Mouse (Mus musculus) neural tube, embryonic 11.5 days (tissue): Measurements from ENCODE around the gene Cend1. TPM values are rescaled to one million over a fixed set of nuclear protein-coding genes. Genes with fewer than 3 reads are reported as not detected.
A peak's percentile ranks its signal among the peaks of the same experiment; 100 is the strongest.
"Not testable (repeated sequence)": the region's sequence is repeated elsewhere in the genome, so short reads cannot be mapped to it uniquely, and the experiment has no call there.

Experiments
- ATAC-seq: fragments of 200-750 bp; cut with Nextera tagmentation; 2 replicates; pipeline ENCODE4 v1.8.0; 2017; ENCODE audit warnings: moderate number of reproducible peaks, mild to moderate bottlenecking, moderate TSS enrichment, moderate library complexity; ENCODE audit not compliant: insufficient read depth, low FRiP score, low TSS enrichment
- DNase-seq: peaks from one replicate; pipeline ENCODE4 v3.0.0-alpha.2; 2015; ENCODE audit warnings: low spot score
- H3K27ac ChIP-seq: fragments of 300-500 bp; sonication (generic); 2 replicates; pipeline ENCODE4 v1.5.1; 2014; ENCODE audit warnings: low read depth, mild to moderate bottlenecking, low read length
- H3K27me3 ChIP-seq: fragments of 300-500 bp; sonication (generic); 2 replicates; pipeline ENCODE4 v1.6.1; 2014; ENCODE audit warnings: mild to moderate bottlenecking, low read length, mixed read lengths; ENCODE audit not compliant: control insufficient read depth, insufficient read depth
- H3K36me3 ChIP-seq: fragments of 300-500 bp; sonication (generic); 2 replicates; pipeline ENCODE4 v1.6.1; 2014; ENCODE audit warnings: mild to moderate bottlenecking, low read length, moderate library complexity, mixed read lengths; ENCODE audit not compliant: control insufficient read depth, insufficient read depth
- H3K4me1 ChIP-seq: fragments of 300-500 bp; sonication (generic); 2 replicates; pipeline ENCODE4 v1.6.1; 2014; ENCODE audit warnings: low read length, mixed read lengths; ENCODE audit not compliant: control insufficient read depth, insufficient read depth
- H3K4me2 ChIP-seq: fragments of 300-500 bp; sonication (generic); 2 replicates; pipeline ENCODE4 v1.6.1; 2014; ENCODE audit warnings: low read depth, mild to moderate bottlenecking, moderate library complexity
- H3K4me3 ChIP-seq: fragments of 300-500 bp; sonication (generic); 2 replicates; pipeline ENCODE4 v1.5.1; 2014; ENCODE audit warnings: low read depth, low read length
- H3K9ac ChIP-seq: fragments of 300-500 bp; sonication (generic); 2 replicates; pipeline ENCODE4 v1.6.1; 2014; ENCODE audit warnings: mild to moderate bottlenecking, low read length
- H3K9me3 ChIP-seq: fragments of 300-500 bp; sonication (generic); 2 replicates; pipeline ENCODE4 v1.6.1; 2016; ENCODE audit warnings: low read length; ENCODE audit not compliant: control insufficient read depth
- WGBS: fragments of 180-500 bp; shearing (Covaris S2); extraction: QIAGEN DNeasy Blood & Tissue Kit; methylation state at CpG from one replicate; pipeline ENCODE4 v1.1.7; 2014; 5-methylcytosine and 5-hydroxymethylcytosine counted together
- polyA plus RNA-seq: library from polyadenylated mRNA; unstranded; fragments of >200 nt; fragmentation: Nextera tagmentation; extraction: Ambion mirVana; gene quantifications from 2 replicates; pipeline ENCODE4 v1.2.1, GENCODE M21; 2014

Cend1 gene
- polyA plus RNA-seq, 1 experiment from 2014 or later, result 13.9 TPM

DNA sequence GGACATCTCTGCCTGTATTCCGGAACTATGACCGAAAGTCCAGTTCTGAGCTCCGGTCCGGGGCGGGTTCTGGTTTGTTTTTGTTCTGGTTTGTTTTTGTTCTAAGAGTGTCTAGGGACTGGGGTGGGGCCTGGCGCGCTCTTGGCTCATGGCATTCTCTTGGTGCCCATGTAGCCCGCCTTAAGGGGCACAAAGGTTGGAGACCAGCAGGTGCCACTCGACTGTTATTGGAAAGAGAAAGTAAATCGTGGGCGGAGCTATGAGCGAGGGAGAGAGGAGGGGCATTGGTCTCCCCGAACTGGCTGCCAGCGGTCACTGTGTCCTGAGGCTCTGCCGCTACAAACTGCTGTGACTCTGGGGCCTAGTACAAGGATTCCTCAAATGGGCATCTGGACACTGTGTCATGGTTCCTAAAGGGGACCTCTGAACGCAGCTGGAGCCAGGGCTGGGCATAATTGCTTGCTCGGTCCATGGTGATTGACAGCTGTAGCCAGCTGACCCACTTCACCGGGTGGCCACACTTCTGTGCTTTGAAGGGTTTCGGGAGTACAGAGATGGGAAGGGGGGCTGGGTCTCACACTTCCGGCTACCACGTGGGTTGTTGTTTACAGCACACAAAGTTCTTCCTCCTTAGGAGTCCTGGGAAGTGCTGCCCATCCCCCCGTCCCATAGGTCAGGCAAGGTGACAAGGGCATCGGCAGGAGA lies 26.5 kb upstream of the Cend1 start:
- Histone ChIP-seq H3K9ac (peak overlapping the region; percentile 62), H3K4me2 (peak overlapping the region; percentile 66), H3K36me3 (peaks cover 5% of the 10 kb centered on the region), H3K27me3 (peaks cover 11% of the 10 kb centered on the region), H3K4me3 (peak overlapping the region; percentile 46), H3K4me1 (peaks cover 6% of the 10 kb centered on the region), H3K9me3 (no peaks in the 10 kb centered on the region), H3K27ac (peak overlapping the region; percentile 67; the same call in 1 of the 2 replicates)
- 2% methylated on average over 23 of the region's 23 CpGs for WGBS
- DNase-seq (peak; percentile 47), ATAC-seq (peak; percentile 17; the same call in 1 of the 2 replicates)

DNA sequence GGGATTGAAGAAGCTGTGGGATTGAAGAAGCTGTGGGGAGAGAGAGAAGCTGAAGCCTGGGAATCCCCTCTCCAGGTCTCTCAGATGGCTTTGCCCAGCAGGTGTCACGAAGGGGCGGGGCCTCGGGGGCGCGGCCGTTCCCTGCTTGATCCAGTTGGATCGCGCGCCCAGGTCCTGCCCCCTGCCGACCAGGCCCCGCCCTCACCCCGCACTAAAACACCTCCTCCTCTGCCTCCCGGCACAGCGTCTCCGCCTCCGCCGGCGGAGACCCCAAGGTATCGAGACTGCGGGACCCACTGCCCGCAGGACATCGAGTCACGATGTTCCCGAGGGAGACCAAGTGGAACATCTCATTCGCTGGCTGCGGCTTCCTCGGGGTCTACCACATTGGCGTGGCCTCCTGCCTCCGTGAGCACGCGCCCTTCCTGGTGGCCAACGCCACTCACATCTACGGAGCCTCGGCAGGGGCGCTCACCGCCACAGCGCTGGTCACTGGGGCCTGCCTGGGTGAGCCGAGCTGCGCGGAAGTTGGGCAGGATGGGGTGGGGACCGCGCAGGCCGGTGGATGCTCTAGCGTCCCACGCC lies 25.8 kb upstream of the Cend1 start, which contains the start of gene Pnpla2:
Gene Pnpla2, plus strand, starts transcription at position 232 of the 585 bp plus-strand sequence.
- peak within 1 kb of the TSS; percentile 46 for H3K4me3 ChIP-seq
- peak; percentile 92 for DNase-seq
- ATAC-seq, result peak; percentile 80
- under 1% methylated on average over 45 of the region's 45 CpGs for WGBS
- H3K27me3 ChIP-seq, result peaks cover 4% of the 10 kb centered on the region; the same call in 1 of the 2 replicates
- H3K9me3 ChIP-seq, result no peaks in the 10 kb centered on the region
- H3K27ac ChIP-seq, result peak within 1 kb of the TSS; percentile 67; the same call in 1 of the 2 replicates
- peak within 1 kb of the TSS; percentile 62 for H3K9ac ChIP-seq
- H3K4me2 ChIP-seq, result peak within 1 kb of the TSS; percentile 66
- H3K4me1 ChIP-seq, result peaks cover 6% of the 10 kb centered on the region
- H3K36me3 ChIP-seq, result peaks cover 5% of the 10 kb centered on the region

DNA sequence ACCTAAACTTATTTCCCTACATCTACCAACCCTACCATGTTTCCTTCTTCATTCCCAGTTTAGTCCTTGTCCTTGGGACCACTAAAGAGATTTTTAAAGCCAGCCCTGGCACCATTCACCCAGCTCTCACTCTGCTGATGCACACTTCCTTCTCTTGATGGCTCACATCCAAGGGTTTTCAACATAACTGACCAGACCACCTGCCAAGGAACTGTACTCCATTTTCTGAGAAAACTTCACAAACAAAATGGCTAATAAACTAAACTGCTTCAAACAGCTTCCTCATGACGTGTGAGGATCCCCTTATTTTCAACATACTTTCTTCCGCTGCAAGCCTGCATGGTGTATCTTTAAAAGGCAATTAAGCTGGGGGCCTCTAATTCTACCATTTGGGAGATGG lies 24.3 kb upstream of the Cend1 start:
- no peak overlapping the region for H3K27ac ChIP-seq
- no peak overlapping the region for H3K4me3 ChIP-seq
- H3K9ac ChIP-seq, result no peak overlapping the region
- DNase-seq, result no peak
- ATAC-seq, result no peak
- H3K4me1 ChIP-seq, result peaks cover 9% of the 10 kb centered on the region
- H3K9me3 ChIP-seq, result no peaks in the 10 kb centered on the region
- no peak overlapping the region for H3K4me2 ChIP-seq
- WGBS, result 79% methylated on average over 2 of the region's 2 CpGs
- peaks cover 9% of the 10 kb centered on the region for H3K36me3 ChIP-seq
- H3K27me3 ChIP-seq, result no peaks in the 10 kb centered on the region

DNA sequence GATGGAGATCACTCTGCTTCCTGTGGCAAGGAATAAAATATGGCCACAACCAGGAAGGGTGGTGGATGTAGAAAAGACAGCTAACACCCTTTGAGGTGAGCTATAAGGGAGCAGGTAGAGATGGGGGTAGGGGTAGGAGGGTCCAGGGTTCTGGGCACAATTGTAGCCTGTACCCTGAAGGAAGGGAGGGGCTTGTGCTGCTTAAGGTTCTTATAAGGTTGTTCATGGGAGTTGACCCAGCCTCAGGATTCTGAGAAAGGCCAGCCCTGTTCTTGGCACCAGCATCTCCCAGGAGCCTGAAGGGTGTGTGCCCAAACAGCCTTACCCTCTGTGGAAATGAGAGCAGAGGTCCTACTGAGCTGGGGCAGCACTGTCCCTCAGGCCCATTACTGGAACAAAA lies 22.6 kb upstream of the Cend1 start:
- ATAC-seq, result no peak
- Histone ChIP-seq H3K9me3 (no peaks in the 10 kb centered on the region), H3K27ac (no peak overlapping the region), H3K9ac (no peak overlapping the region), H3K4me3 (no peak overlapping the region), H3K36me3 (peaks cover 11% of the 10 kb centered on the region), H3K4me1 (peaks cover 15% of the 10 kb centered on the region), H3K4me2 (no peak overlapping the region), H3K27me3 (no peaks in the 10 kb centered on the region)
- no peak for DNase-seq

DNA sequence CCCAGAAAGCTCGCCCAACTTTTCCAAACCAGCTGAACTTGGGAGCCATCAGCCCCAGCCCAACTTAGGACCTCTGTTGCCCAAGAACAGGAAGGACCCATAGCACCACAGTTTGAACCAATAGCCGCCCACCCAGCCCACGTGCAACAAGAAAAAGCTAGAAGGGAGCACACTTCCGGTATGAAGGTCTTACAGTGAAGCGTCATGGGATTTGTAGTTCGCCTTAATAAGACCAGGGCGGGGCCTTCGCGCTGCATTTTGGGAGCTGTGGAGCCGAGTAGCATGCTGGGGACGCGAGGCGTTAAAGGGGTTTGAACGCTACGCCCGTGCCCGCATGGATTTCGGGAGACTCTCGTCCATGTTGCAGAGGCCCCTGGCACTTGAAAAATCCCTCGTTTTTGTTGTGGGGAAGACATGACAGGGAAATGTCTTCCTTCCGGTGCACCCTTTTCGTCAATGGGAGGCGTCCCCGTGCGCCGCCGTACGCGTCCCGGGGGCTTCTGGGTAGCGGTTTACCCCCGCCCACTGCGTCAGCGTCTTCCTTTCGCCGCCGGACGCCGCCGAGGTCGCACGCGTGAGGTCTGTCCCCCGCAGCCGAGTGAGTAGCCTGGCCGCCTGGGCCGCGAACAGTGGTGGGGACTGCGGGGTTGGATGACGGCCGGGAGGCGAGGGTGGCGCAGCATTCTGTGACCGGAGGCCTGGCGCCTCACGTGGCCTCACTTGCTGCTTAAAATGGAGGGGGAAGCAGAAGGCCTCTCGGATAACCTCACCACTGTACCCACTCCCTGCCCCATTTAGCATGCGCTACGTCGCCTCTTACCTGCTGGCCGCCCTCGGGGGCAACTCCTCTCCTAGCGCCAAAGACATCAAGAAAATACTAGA lies 18.1 kb upstream of the Cend1 start, which contains the start of gene Rplp2:
Gene Rplp2, plus strand, starts transcription at position 261 of the 882 bp plus-strand sequence.
- Histone ChIP-seq H3K4me1 (peaks cover 19% of the 10 kb centered on the region), H3K9me3 (no peaks in the 10 kb centered on the region), H3K27ac (peak within 1 kb of the TSS; percentile 77), H3K4me3 (peak within 1 kb of the TSS; percentile 85), H3K36me3 (peaks cover 11% of the 10 kb centered on the region), H3K27me3 (no peaks in the 10 kb centered on the region), H3K9ac (peak within 1 kb of the TSS; percentile 85), H3K4me2 (peak within 1 kb of the TSS; percentile 79)
- DNase-seq (peak; percentile 94), ATAC-seq (peak; percentile 89)
- under 1% methylated on average over 63 of the region's 63 CpGs for WGBS

DNA sequence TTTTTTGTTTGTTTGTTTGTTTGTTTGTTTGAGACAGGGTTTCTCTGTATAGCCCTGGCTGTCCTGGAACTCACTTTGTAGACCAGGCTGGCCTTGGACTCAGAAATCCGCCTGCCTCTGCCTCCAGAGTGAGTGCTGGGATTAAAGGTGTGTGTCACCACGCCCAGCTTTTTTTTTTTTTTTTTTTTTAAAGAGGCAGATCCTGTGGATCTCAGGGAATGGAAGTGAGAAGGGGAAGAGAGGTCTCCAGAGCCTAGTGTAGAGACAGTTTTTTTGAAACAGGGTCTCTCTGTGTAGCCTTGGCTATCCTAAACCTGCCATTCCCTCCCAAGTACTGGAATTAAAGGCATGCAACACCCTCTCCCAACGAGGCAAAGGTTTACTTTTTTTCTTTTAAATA lies 17.1 kb upstream of the Cend1 start:
- ATAC-seq, H3K4me2 ChIP-seq, H3K36me3 ChIP-seq, H3K9ac ChIP-seq, DNase-seq, H3K9me3 ChIP-seq, H3K27me3 ChIP-seq, H3K4me3 ChIP-seq, H3K27ac ChIP-seq: not testable (repeated sequence)
- peaks cover 22% of the 10 kb centered on the region for H3K4me1 ChIP-seq
- 85% methylated on average over 3 of the region's 3 CpGs for WGBS

DNA sequence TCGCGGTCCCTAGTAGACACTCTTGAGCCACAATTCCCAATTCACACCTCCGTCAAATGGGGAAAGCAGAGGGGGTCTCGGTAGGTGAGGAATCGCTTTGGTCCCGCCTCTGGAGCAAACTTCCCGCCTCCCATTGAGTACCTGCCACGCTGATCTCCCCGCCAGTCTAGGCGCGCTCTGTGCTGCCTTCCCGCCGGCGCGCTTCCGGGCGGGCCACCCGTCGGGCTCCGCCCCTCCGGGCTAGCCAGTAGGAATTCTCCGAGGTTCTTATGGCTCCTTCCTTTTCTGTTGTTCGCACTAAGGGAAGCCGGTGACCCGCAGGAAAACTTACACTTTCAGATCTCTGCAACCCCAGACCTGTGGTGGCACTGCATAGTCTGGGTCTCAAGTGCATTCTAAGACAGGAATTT lies 14.5 kb upstream of the Cend1 start, which contains the start of gene Pidd1:
Gene Pidd1, minus strand, starts transcription at position 198 of the 410 bp plus-strand sequence.
- H3K27me3 ChIP-seq, result no peaks in the 10 kb centered on the region
- peaks cover 6% of the 10 kb centered on the region; the same call in 1 of the 2 replicates for H3K36me3 ChIP-seq
- WGBS, result under 1% methylated on average over 25 of the region's 25 CpGs
- H3K4me1 ChIP-seq, result peaks cover 21% of the 10 kb centered on the region
- H3K4me2 ChIP-seq, result peak within 1 kb of the TSS; percentile 77
- H3K4me3 ChIP-seq, result peak within 1 kb of the TSS; percentile 35
- H3K27ac ChIP-seq, result no peak within 1 kb of the TSS
- H3K9ac ChIP-seq, result peak within 1 kb of the TSS; percentile 60
- DNase-seq (peak; percentile 82), ATAC-seq (no peak)
- no peaks in the 10 kb centered on the region for H3K9me3 ChIP-seq

DNA sequence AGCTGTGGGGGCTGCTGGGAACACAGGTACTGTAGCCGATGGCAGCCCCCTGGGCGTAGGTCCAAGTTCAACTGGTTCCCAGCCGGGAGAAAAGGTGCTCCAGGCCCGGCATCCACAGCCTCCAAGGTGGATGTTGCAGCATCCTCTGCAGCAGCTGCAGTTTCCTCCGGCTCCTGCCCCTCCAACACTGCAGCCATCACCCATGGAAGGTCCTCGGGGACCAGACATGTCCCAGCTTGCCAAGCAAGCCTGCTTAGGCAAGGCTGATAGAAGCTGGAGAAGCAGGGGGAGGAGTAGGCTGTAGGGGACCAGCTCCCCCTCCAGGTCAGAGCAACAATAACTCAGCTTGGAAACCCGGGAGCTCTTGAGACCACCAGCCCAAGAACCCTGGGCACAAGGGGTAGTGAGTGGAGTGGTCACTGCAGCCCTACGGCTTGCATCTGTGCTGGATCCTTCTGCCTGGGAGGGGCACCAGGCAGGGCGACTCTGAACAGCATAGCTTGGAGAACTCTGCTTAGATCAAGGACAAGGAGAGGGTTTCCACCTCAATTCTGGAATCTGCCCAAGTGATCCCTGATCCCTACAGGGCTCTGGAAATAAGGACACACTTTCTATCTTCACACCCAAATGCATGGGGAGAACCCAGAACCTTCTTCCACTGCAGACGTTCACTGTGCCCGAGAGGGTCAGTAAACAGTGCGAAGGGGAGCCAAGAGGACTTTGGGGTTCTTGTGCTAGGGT lies 14.0 kb upstream of the Cend1 start:
- 32% methylated on average over 12 of the region's 12 CpGs for WGBS
- ATAC-seq (no peak), DNase-seq (peak; percentile 51)
- Histone ChIP-seq H3K4me2 (peak overlapping the region; percentile 77), H3K27ac (no peak overlapping the region), H3K27me3 (no peaks in the 10 kb centered on the region), H3K9ac (peak overlapping the region; percentile 60), H3K36me3 (0 out of 2 replicates have a peak, but pooled peaks cover 3% of the 10 kb centered on the region), H3K9me3 (no peaks in the 10 kb centered on the region), H3K4me1 (peaks cover 15% of the 10 kb centered on the region), H3K4me3 (peak overlapping the region; percentile 35)
